Mouse (Mus musculus): ENCODE measurements at regions not wholly inside any gene's neighbourhood (a gene's known extent, or its start where the extent isn't known, plus 50 kb on each side); places are given as distances from the start of the nearest gene placed in this dataset.

GRCm38 (mm10) chr3:27815201-27815695 is 80.9 kb downstream of the Tmem212 start:
- DNase-seq (ENCODE audit: low spot score) = no peak

DNA sequence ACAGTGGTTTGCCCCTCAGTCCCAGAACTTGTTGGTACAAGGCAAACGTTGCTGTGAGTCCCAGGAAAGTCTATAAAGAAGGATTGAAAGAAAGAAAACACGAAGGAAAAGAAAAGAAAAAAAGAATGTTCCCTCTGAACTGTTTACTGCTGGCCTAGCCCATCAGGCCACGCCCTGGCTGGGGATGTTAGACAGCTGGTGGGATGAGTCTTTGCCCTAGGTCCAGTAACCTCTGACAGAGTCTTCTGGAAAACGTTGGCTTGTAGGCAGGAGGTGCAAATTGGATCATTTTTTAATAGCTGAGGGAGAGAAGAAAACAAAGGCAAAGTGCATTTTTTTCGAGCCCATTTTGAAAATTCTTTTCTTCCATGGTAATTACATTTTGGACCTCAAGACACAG is 91.9 kb downstream of the Tmem212 start:
- peak; percentile 5 for DNase-seq (ENCODE audit: low spot score)

DNA sequence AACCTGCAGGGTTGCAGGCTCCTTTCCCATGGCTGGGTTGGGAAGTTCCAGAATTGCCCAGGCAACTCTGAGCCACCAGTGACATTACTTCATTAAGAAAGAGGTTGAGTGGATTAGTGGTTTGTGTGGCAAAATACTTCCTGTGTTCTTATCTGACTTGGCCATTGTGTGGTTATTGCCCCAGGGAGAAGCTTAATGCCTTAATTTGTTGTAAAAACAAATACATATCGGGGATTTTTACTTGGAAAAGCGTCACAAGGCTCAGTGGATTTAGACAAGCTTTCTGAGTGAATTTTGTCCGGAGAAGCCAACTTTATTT is 80.5 kb upstream of the Fndc3b start:
- DNase-seq (ENCODE audit: low spot score) = no peak

DNA sequence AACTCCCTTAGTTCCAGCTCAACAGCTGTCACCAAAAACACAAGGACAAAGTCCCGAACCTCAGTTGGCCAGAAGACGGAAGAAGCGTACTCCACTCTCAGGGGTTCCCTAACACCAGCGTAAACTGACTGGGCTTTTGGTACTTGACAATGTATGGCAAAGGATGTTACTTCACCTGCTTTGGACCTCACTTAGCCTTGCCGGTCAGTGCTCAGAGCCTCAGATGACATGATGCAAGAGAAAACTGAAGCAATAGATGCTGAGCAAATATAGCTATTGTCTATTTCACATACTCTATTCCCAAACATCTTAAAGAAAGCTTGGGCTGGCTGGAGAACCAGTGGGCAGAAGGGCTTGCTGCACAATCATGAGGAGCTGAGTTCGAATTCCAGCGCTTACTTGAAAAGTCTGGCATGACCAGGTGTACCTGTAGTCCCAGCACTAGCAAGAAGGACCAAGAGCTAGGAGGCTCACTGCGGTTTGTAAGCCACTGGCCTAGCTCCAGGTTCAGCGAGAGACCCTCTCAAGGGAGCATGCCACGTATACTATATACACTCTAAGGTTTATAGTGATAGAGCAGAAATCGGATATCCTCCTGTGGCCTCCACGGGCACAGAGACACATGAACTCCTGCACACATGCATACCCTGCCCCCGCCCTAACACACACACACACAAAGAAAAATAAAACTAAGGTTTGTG is 80.0 kb upstream of the Fndc3b start:
- no peak for DNase-seq (ENCODE audit: low spot score)

DNA sequence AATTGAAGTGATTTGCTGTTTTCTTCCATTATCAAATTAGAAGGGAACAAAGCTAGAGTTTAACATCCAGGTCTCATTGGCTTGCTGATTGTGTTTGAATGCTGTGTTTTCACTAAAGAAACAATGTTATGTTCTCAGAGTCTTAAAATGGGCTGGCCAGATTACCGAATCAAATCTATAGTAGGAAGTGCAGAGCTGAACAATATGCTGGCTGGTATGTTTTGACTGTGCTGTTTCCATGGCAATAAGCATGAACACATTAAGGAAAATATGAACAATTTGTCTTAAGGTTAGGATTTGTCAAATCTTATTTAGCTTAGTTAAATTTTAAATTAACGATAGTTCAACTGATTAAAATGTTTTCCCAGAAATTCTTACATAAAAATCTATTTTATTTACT is 72.8 kb upstream of the Fndc3b start:
- no peak for DNase-seq (ENCODE audit: low spot score)

- DNase-seq (ENCODE audit: low spot score) = no peak
Measured at GRCm38 (mm10) chr3:27783476-27783875, 72.4 kb upstream of the Fndc3b start.

DNA sequence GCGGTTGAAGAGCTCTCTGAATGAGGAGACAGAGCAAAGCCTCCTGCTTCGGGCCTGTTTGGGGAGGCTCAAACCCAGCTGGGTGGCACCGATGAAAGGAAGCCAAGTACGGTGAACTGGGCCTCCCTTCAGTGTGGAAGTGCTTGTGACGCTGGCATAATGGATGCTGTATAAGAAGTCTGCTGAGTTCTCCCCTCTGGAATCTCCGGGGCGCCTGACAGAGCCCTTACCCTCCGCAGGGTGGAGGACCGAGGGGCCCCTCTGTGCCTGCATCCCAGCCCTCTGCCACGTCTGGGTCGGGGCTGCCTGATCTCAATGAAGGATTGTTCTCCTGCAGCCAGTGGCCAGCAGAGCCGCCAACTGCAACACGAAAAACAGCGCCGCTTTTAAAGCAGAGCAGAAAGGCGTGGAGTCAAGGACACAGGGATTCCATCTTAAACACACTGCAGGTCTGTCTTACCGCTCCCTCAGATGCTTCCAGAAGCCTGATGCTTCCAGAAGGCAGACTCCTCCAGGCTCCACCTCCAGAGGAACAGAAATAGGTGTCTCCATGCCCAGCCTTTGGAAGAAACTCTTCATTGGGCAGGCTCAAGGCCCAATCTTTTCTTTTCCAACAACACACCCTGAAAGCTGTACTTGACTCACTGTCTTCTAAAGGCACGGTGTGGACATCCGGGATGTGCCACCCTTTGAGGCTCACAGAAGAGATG is 71.1 kb upstream of the Fndc3b start:
- no peak for DNase-seq (ENCODE audit: low spot score)

GRCm38 (mm10) chr3:27779892-27780291 is 68.8 kb upstream of the Fndc3b start:
- DNase-seq (ENCODE audit: low spot score) = no peak

DNA sequence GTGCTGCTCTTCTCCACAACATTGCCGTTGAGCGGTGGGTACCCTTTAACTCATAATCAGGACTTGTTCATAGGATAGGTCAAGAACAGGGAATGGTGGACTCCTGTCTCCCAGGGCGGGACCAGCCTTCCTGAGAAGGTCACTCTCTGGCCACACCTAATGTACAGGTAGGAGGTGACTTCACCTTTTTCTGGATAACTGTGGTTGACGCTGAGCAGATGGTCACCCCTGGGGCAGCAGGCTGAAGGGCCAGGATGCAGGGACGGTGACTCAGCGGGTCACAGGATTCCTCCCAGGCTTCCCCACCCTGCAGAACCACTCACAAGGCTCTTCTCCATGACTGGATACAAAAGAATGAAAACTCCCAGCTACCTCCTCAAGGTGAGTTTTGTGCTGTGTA is 66.6 kb upstream of the Fndc3b start:
- DNase-seq (ENCODE audit: low spot score) = no peak

- DNase-seq (ENCODE audit: low spot score) = no peak
Measured at GRCm38 (mm10) chr3:27773176-27773575, 62.1 kb upstream of the Fndc3b start.

GRCm38 (mm10) chr3:27769438-27769837 is 58.3 kb upstream of the Fndc3b start:
- no peak for DNase-seq (ENCODE audit: low spot score)

GRCm38 (mm10) chr3:27767188-27767587 is 56.1 kb upstream of the Fndc3b start:
- DNase-seq (ENCODE audit: low spot score) = no peak

DNA sequence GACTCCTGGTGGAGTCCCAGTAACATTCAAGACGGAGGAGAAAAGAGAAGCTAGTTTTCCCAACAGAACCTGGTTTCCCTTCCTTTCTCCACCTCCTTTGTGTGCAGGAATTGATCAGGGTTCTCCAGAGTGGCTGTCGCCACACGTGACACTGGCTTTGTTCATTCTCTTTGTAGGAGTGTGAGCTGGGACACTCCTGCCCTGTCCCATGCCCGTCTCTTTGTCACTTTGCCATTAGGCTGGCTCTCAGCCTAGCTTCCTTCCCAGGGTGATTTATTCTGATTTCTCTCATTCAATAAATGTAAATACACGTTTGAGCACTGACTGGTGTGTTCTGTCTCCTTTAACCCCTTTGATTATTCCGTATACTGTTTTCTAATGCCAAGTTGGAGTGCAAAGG is 55.3 kb upstream of the Fndc3b start:
- no peak for DNase-seq (ENCODE audit: low spot score)

DNA sequence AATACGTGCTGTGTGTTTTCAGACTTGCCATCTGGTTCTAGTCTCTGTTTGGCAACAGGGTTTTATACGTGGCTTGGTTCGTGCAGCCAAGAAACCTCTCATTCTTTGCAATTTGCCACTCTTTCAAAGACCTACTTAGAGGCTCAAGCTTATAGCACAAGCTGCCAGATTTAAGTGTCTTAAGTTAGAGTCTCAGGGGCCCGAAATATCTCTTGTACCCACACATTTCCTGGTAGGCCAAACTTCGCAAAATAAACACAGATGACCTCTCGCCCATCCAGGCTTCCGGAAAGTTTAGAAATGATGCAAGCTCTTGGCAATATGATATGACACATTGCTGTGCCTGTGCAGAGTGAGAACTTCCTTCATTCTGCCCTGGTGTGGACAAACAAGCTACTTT is 54.8 kb upstream of the Fndc3b start:
- DNase-seq (ENCODE audit: low spot score) = peak; percentile 81

GRCm38 (mm10) chr3:27764556-27764955 is 53.4 kb upstream of the Fndc3b start:
- DNase-seq (ENCODE audit: low spot score) = no peak

DNA sequence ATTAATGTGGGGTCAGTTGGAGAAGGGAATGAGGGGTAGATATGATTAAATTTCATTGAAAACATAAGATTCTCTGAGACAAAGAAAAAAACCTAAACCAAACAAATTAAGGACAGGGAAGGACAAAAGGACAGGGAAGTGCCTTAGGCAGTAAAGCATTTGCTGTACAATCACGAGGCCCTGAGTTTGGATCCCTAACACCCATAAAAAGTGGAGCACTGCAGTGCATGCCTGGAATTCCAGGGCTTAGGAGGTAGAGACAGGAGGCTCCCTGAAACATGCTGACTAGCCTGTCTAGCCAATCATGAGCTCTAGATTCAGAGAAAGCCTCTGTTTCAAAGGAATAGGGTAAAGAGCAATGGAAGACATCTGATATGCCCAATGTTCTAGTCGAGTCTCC is 49.9 kb upstream of the Fndc3b start:
- no peak for DNase-seq (ENCODE audit: low spot score)
